Mouse (Mus musculus): ENCODE results near the gene Serpini1.

Gene Serpini1

DNA sequence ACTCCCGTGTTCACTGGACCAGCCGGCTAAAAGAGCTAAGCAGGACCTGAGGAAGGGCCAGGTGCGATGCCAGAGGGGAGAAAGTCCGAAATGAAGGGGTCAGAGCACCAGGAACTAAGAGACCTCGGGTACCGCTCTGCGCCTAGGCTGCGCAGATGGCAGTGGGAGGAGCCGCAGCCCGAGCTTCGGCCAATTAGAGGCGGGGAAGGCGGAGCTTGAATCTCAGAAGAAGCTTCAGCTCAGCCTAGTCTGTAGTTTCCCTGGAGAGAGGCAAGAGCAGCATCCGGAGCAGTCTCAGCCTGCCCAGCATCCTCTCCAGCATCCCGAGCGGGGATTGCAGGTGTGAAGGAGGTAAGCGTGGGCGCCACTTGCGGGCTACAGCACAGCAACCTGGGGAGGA, at the start of gene Serpini1:
Serpini1 (plus strand) TSS at position 256 of the 400 bp plus-strand sequence.
- peak in 1 of 2 experiments; percentile 82 for DNase-seq (ENCODE audit: low spot score in 2 of 2)

DNA sequence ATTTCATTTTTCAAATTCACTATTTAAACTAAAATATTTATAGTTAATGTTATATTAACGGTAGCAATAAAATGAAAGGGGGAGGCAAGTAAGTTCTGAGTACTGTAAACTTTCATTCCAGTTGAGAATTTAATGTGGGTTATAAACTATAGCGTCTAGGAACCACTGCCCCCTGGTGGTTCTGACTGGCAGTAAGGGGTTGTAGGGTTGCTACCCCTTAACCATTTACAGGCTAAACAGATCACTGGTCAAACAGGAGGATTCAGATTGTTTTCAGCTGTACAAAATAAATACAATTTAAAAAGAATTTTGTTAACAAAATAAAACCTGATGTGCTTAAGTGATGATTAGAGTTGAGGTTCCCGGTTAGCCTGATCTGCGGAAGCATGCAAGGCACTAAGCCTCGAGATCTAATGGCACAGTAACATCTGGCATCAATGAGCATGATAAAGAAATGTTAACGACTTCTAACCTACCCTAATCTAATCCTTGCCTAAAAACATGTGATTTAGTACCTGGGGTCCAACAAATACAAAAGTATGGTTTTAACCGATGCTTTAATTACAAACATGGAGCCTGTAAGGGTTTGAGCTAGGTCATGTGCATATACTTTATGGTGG, 39.6 kb upstream of the Serpini1 start:
- DNase-seq (ENCODE audit: low spot score in 2 of 2), result peak in 1 of 2 experiments; percentile 32

DNA sequence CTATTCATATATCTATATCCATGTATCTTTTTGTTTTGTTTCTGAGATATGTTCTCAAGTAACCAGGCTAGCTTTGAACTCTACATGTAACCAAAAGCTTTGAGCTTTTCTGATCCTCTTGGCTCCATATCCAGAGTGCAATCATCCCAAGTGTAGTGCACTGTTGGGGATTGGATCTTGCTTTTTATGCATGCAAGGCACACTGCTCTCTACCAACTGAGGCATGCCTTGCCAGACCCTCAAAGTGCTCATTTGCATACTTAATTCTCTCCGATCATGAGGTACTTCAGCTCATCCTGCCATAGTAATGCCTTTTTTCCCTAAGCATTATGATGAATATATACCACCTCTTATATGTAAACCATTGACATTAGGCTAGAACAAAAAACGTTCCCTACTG, 36.0 kb upstream of the Serpini1 start:
- DNase-seq (ENCODE audit: low spot score in 2 of 2), result no peak

DNA sequence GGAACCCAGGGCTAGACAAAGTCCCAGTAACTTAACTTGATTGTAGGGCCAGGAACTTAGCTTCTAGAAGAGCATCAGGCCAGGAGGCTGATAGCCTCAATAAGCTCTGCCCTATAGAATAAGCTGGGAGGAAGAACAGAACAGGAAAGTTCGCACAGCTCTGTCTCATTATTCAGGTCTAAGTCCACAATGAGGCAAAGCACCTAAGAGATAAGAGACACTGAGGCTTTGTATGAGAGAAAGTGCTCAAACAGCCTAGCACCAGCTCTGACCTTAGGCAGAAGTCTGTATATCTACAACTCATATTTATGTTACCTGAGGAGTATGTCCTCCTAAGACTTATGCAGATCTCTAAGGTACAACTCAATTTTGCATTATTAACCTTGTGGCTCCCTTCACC, 34.8 kb upstream of the Serpini1 start:
- DNase-seq (ENCODE audit: low spot score in 2 of 2), result no peak

DNA sequence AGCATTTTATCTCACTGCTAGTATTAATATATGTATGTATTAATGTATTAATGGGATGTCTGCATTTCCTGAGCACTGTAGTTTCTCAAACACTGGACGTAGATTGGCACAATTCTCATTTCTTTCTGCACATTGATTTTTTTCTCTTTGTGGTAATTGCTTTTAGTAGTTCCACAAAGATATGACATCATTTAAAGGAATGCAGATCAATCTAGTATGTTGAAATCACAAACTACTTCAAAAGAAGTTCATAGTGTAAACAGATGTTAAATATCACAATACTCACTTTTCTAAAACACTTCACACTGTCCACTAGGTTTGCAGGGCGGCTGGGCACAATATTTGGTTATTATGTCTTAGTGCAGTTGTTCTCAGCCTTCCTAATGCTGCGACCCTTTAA, 26.3 kb upstream of the Serpini1 start:
- no peak for DNase-seq (ENCODE audit: low spot score in 2 of 2)

DNA sequence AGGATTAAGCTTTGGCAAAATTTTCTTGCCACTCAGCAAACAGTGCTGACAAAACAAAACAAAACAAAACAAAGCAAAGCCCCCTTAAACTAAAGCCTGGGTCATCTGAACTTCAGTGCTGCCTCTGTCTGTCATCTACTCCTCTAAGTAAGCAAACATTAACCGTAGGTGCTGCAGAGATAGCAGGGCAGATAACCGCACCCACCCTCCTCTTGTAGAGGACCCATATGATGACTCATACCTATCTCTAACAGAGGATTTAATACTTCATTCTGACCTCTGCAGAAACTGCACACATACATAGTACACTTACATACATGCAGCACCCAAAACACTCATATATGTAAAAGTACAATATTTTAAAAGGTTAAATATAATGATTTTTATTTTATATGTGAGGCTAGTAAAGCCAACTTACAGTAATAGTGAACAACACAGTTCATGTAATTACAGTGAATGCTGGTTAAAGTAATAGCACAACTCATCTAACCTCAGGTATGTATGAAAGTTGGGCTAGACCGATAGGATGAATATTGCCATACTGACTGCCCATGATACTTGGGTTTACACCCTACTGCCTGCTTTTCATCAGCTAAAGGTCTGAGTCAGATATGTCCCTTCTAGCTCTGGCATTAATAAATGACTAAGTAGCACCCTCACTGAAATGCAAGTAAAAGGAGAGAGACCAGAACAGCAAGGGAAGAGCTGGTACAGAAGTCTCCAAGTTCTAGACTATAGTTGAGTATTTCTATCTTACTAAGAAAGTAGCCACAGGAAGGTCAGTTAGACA, 23.1 kb upstream of the Serpini1 start:
- no peak for DNase-seq (ENCODE audit: low spot score in 2 of 2)

DNA sequence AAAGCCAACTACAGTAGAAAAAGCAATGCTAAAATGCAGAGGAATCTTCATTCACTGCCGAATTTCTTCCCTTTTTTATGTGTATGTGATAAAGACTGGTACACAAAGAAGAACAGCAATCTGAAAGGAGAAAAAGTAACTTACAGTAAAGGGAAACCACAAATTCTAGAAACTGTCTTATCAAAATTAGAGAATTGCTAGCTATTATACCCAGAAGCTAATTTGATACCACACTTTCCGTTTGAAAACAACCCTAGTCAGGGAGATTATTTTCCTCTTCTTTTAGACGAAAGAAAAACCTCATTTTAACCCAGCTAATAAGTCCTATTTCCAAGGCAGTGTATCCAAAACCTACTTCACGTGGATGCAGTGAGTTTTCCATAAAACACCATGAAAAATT, 16.1 kb upstream of the Serpini1 start:
- DNase-seq (ENCODE audit: low spot score in 2 of 2), result no peak

DNA sequence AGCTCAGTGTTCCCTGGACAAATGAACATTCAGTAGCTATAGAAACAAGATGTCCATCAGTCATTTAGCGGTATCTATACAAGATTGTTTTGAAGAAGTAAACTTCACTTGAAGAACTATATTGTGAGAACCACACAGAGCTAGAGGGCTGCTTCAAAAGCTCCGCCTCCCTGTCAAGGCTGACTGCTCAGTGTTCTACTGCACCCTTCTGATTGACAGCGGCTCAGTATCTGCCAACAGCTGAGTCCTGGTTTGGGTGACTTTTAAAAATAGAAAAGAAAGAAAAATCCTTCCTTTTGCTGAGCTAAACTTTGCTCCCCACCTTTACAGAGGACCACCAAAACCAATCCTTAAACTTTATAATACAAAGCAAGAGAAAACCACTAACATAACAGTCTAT, 14.5 kb upstream of the Serpini1 start:
- no peak for DNase-seq (ENCODE audit: low spot score in 2 of 2)

DNA sequence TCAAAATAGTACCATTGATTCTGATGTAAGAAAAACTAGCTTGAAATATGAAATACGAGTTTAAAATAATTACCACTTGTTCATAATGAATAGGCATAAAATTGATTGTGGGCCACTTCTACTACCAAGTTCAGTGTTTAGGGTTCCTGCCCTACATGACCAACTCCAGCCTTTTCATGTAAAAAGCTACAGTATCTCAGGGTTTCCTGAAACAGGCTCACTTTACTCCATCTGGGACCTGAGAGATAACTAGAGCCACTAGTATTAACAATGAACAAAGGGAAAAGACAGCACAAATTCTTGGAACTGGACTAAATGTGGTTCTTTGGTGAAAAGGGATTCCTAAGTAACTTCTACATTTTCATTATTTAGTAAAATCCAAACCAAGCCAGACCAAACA, 13.1 kb upstream of the Serpini1 start:
- DNase-seq (ENCODE audit: low spot score in 2 of 2), result no peak

DNA sequence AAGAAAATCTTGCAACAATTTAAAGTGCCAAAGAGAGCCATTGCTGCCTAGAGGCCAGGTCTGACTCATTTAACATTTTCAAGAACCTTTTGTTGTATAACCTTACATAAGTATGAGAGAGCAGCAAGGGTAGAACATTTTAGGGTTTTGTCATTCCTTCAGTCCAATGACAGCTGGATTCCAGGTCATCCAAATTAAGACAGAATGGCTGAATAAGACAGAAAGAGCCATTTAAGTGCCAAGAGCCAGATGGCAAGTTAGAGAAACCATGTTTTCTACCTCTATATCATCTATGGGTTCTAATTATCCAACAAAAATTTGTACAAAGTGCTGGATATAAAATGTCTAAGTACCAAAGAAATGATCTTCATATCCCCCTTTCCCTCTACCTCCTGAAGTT, 6.1 kb upstream of the Serpini1 start:
- DNase-seq (ENCODE audit: low spot score in 2 of 2), result no peak

DNA sequence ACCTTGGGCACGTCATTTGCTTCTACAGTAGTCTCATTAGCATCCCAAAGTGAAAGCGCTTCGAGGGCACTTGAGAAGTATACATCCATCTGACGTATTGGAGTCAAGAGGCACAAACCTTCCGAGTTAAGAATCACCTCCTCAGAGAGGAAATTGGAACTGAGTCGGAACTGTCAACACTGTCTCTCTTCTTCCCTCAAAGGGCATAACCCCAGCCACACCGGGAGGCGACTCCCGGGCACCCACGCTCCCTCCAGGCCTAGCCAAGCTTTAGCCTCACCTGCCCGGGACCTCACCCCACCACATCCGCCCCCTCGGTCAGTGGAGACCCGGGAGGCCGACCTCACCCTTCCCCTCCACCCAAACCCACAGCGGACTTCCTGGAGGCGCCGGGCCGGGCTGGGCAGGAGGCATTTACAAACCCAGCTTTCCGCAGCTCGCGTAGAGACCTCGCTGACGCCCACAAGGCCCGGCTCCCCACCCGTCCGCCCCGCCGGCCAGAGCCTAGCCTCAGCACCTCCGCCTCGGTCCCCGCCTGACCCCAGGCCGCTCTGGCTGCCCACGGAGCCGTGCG, 1.1 kb upstream of the Serpini1 start:
- DNase-seq (ENCODE audit: low spot score in 2 of 2), result no peak

DNA sequence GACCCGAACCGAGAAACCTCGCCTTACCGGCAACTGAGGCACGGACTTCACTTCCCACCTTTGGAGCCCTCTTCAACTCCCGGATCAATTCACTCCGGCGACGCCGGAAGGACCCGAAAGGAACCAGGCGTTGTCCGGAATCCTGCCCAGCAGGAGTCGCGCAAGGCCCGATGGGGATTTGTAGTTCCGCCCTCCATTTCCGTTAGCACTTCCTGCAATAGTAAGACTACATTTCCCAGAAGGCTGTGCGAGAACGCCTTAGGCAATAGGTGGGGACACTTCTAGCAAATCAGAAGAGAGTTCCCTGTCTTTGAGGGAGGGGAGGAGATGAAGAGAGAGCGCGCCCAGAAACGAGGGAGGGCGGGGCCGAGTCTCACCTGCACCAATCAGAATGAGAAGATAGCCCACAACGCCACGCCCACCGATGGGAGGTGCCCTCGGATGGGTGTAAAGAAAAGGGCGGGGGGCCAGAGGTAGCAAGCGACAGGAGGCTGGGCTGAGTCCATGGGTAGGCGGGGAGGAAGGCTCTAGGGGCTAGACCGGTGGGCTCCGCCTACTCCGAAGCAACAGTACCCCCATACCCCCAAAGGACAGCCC, 554 bp upstream of the Serpini1 start, which contains the start of gene Pdcd10:
Pdcd10 (minus strand) TSS at position 162 of the 597 bp plus-strand sequence.
- peak; percentile 96 to 99 for DNase-seq (ENCODE audit: low spot score in 2 of 2)

DNA sequence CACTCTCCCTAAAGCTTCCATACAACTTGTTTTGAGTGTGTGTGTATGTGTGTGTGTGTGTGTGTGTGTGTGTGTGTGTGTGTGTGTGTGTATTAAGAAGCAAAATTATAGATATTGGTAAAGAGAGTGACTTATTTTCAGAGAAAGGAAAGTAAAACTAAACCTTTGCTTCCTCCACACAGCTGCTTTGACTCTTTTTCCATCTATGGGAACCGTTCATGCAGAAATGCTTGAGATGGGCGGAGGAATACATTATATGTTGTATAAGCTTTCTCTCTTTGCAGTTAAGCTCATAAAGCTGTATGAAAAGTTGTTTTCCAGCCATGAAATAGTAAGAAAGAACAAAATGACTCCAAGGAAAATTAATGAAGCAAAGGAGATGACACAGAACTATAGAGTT, 16.7 kb downstream of the Serpini1 start:
- DNase-seq (ENCODE audit: low spot score in 2 of 2), result no peak

DNA sequence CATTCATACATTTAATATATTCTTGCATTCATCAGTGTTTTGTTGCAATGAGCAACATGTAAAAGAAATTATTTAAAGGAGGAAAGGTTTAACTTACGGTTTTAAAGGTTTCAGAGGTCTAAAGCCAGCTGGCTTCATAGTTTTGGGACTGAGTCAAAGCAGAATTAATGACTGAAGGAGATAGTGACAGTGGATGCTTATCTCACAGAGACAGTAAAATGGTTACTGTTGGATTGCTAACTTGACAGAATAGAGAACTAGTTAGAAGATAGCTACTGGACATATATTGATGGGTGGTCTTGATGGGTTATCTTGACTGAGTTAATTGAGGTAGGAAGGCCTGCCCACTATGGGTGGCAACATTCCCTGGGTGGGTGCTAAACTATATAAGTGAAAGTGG, 18.2 kb downstream of the Serpini1 start:
- DNase-seq (ENCODE audit: low spot score in 2 of 2), result no peak

DNA sequence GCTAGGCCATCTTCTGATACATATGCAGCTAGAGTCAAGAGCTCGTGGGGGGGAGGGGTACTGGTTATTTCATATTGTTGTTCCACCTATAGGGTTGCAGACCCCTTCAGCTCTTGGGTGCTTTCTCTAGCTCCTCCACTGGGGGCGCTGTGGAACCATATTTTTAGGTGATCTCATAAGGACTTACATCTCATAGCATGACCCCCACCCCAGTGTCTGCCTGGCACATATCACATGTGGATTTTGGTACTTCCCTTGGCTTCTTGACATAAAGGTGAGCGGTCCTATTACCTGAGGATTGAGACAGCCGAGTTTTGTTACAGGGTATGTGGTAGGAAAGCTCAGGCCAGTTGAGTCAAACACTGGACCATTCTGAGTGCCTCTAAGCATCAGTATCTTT, 22.0 kb downstream of the Serpini1 start:
- no peak for DNase-seq (ENCODE audit: low spot score in 2 of 2)

DNA sequence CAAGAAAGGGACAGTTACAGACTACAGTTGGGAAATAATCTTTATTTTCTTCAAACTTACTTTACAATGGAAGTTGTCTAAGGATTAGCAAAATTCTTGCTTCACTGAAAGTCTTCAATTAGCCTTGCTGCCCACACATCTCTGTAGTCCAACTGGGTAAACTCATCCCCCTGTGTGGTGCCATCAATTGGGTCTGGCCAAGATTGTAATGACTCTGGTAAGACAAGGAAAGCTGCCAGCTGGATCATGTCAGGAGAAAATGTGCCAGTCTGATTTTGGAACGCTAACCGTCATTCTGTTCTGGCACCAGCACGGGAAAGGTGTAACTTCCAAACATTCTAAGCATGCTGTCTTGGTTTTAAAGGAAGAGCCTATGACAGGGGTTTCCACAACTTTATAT, 25.9 kb downstream of the Serpini1 start:
- DNase-seq (ENCODE audit: low spot score in 2 of 2), result no peak

DNA sequence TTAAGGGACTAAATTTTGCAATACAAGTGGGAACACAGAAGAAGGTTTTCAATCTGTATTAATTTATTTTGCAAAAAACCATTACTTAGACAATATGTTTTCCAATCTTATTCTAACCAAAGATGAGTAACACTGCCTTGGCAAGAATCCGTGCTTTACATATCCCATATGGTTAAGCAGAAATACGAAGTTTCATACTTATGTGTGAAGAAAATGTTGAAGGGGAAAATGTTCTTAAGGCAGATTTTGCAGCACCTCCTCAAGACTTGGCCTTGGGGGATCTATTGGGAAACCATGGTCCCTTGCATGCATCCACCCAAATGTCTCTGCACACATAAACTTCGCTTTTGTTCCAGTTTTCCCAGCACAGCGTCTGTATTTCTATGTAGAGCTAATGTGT, 27.6 kb downstream of the Serpini1 start:
- DNase-seq (ENCODE audit: low spot score in 2 of 2), result no peak

DNA sequence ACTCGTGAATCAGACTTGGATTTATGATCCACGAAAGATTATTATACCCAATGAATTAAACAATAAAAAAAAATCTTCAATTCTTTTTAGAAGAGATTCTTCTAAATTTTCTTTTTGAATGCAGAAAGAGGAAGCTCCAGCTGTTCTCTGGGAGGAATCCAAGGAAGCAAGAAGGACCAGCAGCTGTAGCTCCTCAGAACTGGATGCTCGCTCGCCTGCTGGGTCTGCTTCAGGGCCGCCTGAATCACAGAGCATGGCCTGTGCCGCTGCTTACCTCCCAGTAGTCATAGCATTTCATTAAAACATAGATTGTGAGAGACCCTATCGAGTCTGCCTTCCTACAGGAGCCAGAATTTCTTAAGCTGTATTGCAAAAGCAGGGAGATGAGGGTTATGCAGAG, 53.7 kb downstream of the Serpini1 start:
- DNase-seq (ENCODE audit: low spot score in 2 of 2), result peak in 1 of 2 experiments; percentile 2

DNA sequence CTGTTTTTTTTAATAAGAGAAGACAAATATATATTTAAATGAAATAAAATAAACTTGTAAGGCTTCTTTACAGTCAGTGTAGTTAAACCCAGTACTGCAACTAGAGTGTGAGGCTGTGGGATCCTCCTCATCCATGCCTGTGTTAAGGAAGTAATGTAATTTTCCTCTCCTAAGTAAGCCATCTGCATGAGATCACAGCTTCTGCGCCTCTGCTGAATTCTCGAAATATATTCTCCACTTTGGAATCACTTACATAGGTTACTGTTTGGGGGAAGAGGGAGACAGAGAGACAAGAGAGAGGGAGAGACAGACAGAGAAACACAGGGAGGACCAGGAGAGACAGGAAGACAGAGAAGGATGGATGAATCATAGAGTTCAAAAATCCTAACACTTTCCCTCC, 67.3 kb downstream of the Serpini1 start:
- no peak for DNase-seq (ENCODE audit: low spot score in 2 of 2)

DNA sequence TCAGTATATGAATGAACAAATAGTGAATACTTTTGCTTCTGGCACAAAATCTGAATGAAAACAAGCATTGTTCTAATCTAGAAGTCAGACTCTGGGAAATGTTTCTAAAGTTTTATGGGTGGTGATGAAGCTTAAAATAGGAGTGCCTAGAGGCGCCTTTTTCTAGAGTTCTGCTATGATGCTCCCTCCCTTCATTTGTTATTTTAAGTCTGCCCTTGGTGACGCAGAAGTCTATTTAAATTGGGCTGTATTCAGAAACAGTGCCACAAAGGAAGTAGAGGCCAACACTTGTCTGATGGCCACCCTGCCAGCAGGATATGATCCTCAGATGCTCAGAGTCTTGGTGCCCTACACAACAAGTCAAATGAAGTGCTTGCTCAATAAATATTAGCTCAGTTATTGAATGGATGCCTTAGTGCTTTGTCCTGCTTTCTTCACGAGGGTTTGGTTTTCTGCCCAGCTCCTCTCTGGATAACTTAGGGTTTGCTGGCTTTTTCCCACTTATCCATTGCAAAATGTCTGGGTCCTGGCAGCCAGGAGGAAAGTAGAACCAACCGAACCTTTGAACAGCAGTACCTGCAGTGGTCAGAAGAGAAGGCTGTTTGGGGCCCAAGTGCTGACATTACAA, 73.8 kb downstream of the Serpini1 start:
- DNase-seq (ENCODE audit: low spot score in 2 of 2), result no peak

DNA sequence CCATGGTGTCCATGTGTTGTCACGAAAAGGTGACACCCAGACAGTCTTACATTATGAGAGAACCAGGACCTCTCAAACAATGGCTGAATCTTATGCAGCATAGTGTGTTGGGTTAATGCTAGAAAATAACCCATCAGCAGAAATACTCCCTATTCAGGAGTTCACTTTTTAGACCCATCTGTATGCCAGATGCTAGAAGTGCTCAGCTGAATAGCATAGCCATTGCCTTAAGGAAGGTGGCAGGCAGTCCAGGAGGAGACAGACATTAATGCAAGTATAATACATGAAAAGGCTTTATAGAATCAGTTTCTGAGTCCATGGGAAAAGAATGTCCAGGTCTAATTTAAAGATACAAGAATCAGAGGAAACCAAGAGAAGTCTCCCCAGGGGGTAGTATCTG, 75.9 kb downstream of the Serpini1 start:
- no peak for DNase-seq (ENCODE audit: low spot score in 2 of 2)

DNA sequence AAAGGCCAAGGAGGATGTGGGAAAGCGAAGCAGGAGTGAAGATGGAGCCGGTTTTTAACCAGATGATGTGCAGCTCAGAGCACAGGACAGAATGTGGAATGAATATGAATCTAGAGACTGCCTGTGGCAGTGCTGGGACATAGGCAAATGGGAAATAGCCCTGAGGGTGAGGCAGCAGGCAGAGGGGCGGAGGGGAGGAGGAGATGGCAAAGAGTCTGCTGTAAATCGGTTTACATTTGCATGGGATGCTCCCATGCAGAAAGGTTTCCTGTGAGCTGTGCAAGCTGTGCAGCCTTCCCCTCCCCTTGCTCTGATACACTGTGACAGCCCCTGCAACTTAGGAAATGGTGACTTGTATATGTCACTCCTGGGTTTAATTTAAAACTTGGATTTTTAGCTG, 76.3 kb downstream of the Serpini1 start:
- DNase-seq (ENCODE audit: low spot score in 2 of 2), result no peak
